Mouse (Mus musculus) fat pad, adult 2 months (tissue): ENCODE data around the gene Ppp1r3a.
"Not testable (repeated sequence)": the region's sequence is repeated elsewhere in the genome, so short reads cannot be mapped to it uniquely, and the experiment has no call there.

ENCODE experiments used
- DNase-seq: peaks from one replicate; pipeline ENCODE4 v3.0.0-alpha.2; 2011; ENCODE audit warnings: low read depth, low spot score; ENCODE audit errors: extremely low read depth

The Ppp1r3a gene

DNA sequence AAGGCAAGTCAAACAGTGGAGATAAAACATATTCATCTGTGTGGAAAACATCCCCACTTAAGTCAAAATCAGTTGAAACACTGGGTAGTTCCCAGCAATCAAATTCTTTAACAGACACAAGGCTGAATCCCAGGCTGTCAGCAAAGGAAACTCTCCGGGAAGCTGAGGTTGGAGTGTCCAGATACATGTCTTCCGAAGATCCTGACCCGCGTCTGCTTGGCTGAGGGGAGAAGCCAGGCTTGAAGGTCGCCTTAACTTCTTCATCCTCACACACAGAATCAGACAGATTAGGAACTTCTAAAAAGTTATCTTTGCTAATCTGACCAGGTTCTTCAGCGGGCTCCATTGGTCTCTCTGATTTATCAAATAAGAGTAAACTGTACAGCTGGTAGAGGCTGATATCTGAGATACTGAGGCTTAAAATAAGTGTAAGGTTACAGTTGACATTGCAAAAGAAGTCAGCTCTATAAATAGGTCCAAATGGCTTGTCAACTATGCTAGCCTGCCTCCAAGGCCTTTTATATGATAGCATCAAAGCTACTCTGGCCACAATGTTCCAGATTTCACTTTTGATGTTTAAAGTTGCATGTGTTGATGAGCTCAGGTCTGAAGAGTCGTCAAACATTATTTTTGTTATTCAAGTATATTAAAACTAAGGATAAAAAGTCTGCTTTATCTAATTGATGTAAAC is at the start of gene Ppp1r3a:
Ppp1r3a (minus strand) TSS at position 374 of the 691 bp plus-strand sequence.
- DNase-seq, result no peak

DNA sequence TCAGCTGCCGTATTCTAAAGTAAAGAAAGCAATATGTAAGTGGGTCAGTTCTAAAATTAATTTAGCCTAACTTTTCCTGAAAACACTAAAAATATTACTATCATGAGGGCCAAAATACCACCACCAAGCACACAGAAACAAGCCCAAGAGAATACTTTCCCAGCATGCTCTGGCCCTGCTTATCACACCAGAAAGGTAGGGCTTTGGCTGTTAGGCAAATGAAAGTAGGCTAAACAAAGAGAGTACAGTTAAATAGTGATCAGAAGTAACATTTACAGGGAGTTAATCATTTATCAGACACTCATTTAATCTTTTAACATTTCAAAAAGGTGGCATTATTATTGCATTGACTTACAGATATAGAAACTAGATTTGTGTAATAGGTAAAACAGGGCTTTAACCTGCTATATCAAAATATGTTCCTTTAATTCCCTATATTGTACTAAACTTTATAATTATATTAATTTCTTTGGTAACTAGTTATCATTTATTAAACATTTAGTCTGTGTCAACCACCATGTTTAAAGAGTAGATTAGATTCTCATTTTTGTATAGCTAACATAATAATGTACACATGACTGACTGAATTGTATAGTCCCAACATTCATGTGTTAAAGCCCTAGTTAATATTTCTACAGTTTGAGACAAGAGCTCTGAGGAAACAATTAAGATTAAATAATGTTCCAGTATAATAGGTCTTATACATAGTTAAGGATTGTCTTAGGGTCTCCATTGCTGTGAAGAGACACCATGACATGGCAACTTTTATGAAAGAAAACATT is 32.3 kb upstream of the Ppp1r3a start:
- DNase-seq, result no peak

DNA sequence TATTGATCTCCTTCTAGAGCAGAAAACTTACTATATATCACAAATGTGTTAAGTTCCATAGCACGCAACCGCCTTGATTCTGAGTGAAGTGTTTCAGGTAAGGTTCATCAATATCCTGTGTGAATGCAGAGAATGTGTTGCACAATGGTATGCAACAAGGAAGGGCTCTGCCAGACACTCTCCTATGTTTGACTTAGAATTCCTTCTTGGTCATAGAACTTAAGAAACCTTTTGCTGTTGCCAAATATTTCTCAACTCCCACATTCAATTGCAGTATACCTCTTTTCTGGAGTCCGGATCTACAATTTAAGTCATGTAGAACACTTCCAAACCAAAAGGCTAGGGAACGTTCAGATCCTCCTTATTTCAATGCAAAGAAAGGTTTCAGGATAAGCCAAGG is 22.8 kb upstream of the Ppp1r3a start:
- no peak for DNase-seq

DNA sequence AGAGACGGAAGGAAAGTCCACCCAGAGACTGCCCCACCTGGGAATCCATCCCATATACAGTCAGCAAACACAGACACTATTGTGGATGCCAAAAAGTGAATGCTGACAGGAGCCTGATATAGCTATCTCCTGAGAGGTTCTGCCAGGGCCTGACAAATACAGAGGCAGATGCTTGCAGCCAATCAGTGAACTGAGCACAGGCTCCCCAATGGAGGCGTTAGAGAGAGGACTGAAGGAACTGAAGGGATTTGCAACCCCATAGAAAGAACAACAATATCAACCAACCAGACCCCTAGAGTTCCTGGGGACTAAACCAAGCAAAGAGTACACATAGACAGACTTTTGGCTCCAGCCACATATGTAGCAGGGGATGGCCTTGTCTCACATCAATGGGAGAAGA is 16.6 kb upstream of the Ppp1r3a start:
- no peak for DNase-seq

DNA sequence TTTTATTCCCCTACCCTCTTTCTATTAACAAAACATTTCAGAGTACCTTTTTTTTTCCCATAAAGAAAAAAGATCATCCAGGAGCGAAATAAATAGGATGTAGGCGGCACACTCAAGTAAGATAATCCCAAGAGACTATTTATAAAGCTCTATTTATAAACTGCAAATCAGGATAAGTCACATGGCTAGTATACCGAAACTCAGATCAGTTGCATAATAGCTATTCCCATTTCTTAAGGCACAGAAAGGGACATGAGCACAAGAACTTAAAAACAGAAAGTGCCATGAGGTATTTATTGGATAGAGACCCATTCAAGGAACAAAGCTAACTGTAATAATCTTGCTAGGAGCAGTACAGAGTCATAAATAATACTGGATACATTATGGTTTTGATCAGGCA is 2.4 kb upstream of the Ppp1r3a start:
- DNase-seq, result no peak

DNA sequence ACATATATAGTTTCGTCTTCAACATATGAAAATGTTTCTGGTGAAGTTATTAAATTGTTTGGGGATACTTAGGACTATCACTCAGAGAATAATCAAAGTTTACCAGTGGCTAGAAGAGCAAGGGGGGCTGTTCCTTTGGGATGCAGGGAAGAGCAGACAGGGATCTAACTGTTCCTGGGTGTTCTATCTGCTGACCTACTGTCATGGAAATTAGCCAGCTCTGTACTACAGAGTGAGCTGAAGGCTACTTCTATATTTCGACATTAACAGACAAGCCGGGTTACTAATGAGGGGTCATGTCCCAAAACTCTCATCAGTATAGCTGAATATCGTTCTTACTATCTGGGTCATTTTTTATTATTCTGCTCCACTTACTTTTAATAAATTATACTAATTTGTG is 1.6 kb downstream of the Ppp1r3a start:
- no peak for DNase-seq

DNA sequence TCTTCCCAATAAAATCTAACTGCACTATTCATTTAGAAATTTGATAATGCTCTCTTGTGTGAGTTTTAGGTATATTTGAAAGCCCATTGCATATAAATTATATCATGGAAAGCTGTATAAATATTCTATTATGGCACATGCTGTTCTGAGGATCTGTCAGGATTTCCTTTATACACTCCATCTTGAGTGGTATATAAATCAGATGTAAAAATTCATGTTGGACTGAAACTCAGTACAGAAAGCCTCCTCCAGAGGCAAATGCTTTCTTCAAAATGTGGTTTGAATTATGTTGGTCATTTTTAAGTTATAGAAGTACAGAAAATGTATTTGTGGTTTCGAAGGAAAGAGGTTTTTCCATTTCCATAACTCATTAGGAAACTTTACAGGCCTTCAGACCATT is 2.9 kb downstream of the Ppp1r3a start:
- no peak for DNase-seq

DNA sequence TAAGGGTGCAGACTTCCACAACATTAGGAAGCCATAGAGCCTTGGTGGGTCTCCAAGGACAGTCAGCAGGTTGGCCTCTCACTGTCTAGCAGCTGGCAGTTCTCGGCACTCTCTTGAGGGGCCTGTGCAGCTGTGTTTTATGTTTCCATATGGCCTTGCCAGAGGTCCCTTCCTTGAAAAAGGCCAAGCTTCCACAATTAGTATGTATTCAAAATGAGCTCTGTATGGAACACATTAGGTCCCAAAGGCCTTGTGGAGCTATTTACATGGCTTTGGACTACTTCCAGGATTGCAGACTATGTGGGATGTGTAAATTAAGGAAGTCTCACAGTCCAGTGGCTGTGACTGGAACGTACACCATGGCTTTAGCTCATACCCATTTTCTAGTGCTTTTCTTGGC is 8.1 kb downstream of the Ppp1r3a start:
- DNase-seq, result no peak

DNA sequence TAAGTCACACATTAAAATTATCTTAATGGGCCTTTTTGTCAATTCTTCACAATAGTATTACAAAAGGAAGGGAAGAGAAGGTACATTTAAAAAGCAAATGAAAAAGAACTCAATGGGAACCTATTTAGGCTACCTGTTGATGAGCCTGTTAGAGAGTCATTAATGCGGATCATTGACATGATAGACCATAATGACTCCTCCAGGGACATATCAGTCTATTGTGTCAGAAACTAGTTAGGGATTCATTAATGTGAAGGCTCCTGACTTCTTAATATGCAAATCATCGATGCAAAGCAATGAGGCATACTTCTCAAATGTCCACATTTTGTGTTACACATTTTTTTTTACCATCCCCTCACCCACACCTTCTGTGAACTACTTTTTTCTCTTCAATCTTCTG is 19.1 kb downstream of the Ppp1r3a start:
- DNase-seq, result no peak

DNA sequence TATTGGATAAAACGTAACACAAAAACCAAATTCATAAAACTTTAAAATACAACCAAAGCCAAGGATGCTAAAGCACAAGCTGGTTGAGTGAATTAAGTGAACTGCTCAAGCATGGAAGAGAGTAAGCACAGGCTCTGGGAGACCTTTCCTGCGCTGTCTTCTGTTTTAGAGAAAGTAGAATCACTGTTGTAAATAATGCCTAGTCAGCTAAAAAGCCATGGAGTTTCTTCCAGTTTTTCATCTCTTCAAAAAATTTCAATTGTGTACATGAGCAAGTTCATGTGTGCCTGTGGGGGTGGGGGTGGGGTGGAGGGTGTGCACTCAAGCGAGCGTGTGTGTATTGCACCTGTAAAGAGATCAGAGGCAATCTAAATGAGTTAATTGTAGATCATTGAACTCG is 24.1 kb downstream of the Ppp1r3a start:
- no peak for DNase-seq

DNA sequence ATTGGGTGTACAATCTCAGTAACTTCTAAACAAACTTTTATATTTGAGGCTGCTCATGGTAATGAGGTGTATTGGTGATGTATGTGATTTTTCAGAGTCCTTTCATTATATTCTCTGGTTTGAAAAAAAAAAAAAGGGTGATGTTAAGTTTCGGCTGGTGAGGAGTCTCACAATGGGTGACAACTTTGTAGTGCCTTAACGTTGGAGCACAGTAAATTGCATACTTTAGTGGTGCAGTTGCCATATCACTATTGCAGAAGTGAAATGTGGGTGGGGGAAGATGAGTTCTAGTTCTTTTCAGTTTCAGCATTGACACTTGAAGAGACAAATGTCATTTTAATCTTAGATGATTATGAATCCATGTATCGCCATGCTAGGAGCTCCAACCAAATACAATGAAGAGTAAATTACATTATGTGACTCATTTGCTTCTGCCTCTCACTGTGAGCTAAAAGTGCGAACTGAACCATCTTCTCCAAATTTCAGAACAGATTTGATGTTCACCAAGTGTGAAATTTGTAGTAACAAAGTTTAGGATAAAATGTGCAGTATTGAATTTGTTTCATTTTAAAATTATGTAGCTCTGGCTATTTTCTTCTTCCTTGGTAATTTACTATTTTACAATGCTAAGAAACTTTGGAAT is 34.2 kb downstream of the Ppp1r3a start:
- no peak for DNase-seq

DNA sequence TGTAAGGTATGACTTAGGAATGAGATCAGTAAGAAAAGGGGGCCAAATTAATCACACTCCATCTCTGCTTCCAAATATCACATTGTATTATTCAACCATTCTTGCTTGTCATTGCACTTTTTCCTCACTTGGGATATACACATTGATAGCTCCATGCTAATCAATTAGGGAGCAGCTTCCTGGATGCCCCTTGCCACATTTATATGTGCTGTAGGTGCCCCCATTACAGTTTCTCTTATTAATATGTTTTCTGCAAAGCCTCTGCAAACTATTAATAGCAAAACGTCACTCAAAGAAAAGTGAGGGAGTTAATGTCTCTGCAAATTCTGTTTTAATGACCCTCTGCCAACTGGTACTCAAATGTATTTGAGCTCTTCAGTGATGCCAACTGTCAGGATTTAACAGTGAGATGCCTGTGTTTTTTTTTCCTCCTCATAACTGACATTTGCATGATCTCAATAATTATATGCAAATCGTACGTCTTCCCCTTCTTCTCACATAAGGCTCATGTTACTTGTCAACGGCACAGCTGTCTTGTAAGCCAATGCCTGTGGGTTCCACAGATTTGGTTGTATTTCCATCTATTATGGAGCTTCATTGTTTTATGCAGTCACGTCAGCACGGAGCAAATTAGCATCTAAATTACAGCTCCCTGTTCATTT is 34.8 kb downstream of the Ppp1r3a start:
- DNase-seq, result no peak

DNA sequence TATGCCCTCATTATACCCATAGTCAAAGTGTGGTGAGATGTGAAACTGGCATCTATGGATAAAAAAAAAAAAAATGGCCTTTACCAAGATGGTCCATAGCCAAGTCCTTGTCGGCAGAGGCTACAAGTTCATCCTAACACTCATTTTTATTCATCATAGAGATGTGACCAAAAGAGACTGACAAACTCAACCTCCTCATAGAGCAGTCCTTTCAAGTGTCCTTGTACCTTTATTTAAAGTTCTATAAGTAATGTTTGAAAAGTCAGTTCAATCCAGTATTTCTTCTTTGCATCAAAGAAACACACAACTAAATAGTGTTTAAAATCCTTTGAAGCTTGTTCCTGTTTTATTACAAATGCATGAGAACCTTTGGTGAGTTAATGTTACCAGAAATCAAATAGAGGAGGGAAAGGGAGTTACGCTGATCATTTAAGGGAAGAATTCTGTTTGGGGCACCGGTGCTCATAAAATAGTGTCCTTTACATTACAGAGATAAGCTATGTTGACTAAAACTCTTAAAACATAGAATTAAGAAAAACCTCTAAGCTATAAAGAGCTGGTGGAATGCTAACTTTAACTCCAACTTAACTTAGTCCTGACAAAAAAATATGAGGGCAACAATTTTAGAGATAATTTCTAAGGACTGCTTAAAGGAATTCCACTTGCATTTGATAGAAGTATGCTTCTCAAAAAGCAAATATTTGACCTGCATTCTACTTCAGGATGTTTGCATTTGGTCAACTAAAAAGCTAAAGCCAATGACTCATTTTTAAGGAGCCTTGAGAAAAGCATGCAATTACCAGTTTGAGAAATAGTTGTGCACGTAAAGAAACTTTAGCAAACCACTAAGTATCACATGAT is 39.7 kb downstream of the Ppp1r3a start:
- no peak for DNase-seq

DNA sequence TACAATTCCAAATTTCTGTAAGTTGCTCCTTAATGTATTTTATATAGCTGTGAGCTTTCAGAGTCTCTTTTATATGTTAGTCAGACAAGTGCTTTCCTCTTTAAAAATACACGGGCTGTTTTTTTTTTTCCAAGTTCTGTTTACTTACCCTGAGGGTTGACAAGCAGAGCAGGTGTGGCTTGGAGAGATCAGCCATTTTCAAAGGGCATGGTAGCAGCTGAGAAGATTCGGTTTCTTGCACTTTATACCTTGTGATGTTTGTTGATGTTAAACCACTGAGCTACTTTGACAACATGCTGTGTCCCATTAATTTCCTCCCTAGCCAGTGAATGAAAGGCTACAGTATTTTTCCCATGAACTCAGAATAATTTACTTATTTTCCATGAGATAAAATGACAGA is 42.9 kb downstream of the Ppp1r3a start:
- no peak for DNase-seq

DNA sequence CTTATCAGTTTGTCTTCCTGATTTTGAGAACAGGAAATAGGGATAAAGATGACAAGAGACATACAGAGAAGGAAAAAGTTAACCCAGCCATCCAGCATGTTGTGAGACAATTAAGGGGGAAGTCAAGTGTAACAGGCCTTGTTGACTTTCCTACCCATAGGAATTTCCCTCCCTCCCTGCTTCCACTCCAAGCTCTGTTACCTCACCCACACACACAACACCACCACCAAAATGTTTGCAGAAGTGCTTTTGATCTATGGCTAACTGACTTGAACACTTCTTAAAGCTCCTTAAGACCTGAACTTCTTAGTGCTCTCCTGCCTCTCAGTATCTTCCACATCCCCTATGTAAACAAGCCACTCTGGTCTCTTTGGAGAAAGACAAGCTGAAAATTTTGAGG is 55.0 kb downstream of the Ppp1r3a start:
- DNase-seq, result no peak

DNA sequence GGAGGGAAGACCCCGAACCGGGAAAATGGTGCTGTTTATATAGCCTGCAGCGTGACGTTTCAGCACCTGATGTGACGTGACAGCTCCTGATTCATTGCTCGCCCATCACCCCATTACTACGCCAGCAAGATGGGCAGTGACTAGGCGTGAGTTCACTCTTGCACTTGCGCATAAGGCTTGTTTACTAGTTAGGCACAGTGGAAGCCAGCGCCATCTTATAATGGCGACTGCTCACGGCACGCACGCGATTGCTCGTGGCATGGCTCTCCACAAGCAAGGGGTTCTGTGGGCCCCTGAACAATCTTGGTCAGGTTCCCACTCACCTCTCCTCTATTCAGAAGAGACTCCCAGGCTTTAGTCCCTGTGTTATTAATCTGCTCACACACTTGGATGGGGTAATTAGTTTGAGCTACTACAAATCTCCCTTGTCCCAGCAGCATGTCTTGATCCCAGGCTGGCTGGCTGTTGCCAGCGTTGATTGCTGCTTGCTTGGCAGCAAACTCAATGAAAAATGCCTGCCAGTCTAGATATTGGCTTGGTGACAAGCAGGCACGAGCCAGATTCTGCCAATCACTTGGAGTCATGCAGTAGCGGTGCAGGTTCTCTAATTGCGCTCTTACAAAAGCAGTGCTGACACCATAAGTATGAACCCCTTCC is 75.7 kb downstream of the Ppp1r3a start:
- DNase-seq, result not testable (repeated sequence)

DNA sequence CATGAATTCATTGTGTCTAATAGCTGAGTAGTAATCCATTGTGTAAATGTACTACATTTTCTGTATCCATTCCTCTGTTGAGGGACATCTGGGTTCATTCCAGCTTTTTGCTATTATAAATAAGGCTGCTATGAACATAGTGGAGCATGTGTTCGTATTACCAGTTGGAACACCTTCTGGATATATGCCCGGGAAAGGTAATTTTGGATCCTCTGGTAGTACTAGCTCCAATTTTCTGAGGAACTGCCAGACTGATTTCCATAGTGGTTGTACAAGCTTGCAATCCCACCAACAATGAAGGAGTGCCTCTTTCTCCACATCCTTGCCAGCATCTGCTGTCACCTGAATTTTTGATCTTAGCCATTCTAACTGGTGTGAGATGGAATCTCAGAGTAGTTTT is 86.1 kb downstream of the Ppp1r3a start:
- DNase-seq, result not testable (repeated sequence)

DNA sequence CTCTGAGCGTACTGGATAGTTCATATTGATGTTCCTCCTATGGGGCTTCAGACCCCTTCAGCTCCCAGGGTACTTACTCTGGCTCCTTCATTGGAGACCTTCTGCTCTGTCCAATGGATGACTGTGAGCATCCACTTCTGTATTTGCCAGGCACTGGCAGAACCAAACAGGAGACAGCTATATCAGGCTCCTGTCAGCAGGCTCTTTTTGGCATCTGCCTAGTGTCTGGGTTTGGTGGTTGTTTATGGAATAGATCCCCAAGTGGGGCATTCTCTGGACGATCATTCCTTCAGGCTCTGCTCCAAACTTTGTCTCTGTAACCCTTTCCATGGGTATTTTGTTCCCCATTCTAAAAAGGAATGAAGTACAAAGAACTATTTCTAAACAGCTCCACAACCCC is 87.4 kb downstream of the Ppp1r3a start:
- DNase-seq, result not testable (repeated sequence)
